In the genomic region with DNA sequence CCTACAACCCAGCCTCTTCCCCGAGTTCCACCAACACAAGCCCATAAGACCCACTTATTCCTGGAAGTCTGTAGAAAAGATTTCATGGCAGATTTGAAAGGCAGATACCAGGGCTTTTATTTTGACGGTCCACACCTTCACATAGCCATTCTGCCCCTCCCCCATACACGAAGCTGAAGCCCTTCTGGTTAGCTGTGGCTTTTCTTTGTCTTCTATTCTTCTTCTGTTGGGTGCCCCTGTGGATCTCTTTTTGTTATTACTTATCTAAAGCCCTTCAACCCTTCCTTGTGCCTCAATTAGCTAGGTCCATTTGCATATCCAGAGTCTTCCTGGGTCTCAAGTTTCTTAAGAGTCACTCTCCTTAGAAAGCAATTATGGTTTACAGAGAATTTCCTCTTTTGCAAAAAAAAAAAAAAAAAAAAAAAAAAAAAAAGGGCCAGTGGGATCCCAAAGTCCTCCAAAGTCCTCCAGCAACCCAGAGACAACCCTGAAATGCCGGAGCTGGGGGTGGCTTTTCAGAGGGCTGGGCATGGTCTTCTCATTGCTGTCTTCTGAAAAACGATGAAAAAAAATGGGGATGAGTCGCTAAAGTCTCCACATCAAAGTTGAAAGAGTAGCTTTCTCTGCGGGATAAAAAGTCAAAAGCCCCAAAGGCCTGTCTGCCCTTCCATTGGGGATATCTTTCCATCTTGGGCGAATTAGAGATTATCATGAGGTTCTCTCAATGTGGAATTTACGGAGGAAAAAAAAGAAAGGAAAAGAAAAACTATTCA, we compare ENCODE assay signal across 8 mouse cellular contexts.
DNase-seq lines count a peak whose midpoint lies in the region; ATAC-seq lines count a peak whose summit lies in the region.

No protein-coding gene starts in this region.

- peak overlapping the region; percentile 29 for H3K4me3 ChIP-seq in embryonic facial prominence, embryonic 15.5 days (replicated peaks)
- H3K4me3 ChIP-seq in liver, embryonic 11.5 days (ENCODE audit: low read depth, low read length): peak overlapping the region; percentile 27
- peak overlapping the region; percentile 25 for H3K4me3 ChIP-seq in stomach, embryonic 16.5 days (replicated peaks; ENCODE audit: low read length)

- 8% methylated on average over 9 of the region's 9 CpGs for whole genome bisulfite sequencing in embryonic facial prominence, embryonic 15.5 days
- 6% methylated on average over 9 of the region's 9 CpGs for whole genome bisulfite sequencing in liver, embryonic 11.5 days
- 15% methylated on average over 9 of the region's 9 CpGs for WGBS in stomach, embryonic 16.5 days

- ATAC-seq in embryonic facial prominence, embryonic 15.5 days (ENCODE audit: insufficient number of reproducible peaks, low FRiP score, low TSS enrichment, low read depth): no peak
- ATAC-seq in liver, embryonic 11.5 days (replicated peaks; ENCODE audit: low FRiP score): no peak
- no peak for ATAC-seq in stomach, embryonic 16.5 days (ENCODE audit: insufficient read depth, low FRiP score)

- H3K9ac ChIP-seq in embryonic facial prominence, embryonic 15.5 days: no peak overlapping the region
- no peak overlapping the region for H3K9ac ChIP-seq in liver, embryonic 11.5 days (ENCODE audit: low read depth, low read length)
- peak overlapping the region; percentile 55 for H3K9ac ChIP-seq in stomach, embryonic 16.5 days (ENCODE audit: low read length)

- H3K4me1 ChIP-seq in embryonic facial prominence, embryonic 15.5 days: peaks cover 18% of the 10 kb centered on the region; the same call in 1 of the 2 replicates
- peaks cover 17% of the 10 kb centered on the region for H3K4me1 ChIP-seq in liver, embryonic 11.5 days (replicated peaks; ENCODE audit: control insufficient read depth, insufficient read depth, low read length)
- peaks cover 12% of the 10 kb centered on the region; the same call in 1 of the 2 replicates for H3K4me1 ChIP-seq in stomach, embryonic 16.5 days (ENCODE audit: control insufficient read depth, insufficient read depth, low read length)

- no peak overlapping the region for H3K27ac ChIP-seq in embryonic facial prominence, embryonic 15.5 days (replicated peaks)
- H3K27ac ChIP-seq in liver, embryonic 11.5 days (ENCODE audit: low read depth, low read length): no peak overlapping the region
- no peak overlapping the region for H3K27ac ChIP-seq in stomach, embryonic 16.5 days (ENCODE audit: low read length)

- H3K36me3 ChIP-seq in embryonic facial prominence, embryonic 15.5 days: no peaks in the 10 kb centered on the region
- no peaks in the 10 kb centered on the region for H3K36me3 ChIP-seq in liver, embryonic 11.5 days (ENCODE audit: control insufficient read depth, insufficient read depth, low read length)
- no peaks in the 10 kb centered on the region for H3K36me3 ChIP-seq in stomach, embryonic 16.5 days (ENCODE audit: control insufficient read depth, insufficient read depth, low read length)

- peak; percentile 39 for DNase-seq in lung, postnatal 10 days
- no peak for DNase-seq in lung, postnatal 4 days
- no peak for DNase-seq in liver, embryonic 11.5 days (ENCODE audit: low spot score)
- DNase-seq in cerebellum, postnatal 4 days (ENCODE audit: low spot score in 2 of 2): no peak
- no peak for DNase-seq in cerebellum, adult 18-20 months
- DNase-seq in adrenal gland, postnatal 36 days: no peak

- H3K4me2 ChIP-seq in embryonic facial prominence, embryonic 15.5 days (replicated peaks): peak overlapping the region; percentile 43
- peak overlapping the region; percentile 73 for H3K4me2 ChIP-seq in liver, embryonic 11.5 days
- H3K4me2 ChIP-seq in stomach, embryonic 16.5 days (ENCODE audit: low read depth, low read length): peak overlapping the region; percentile 48

- H3K27me3 ChIP-seq in embryonic facial prominence, embryonic 15.5 days: no peaks in the 10 kb centered on the region
- H3K27me3 ChIP-seq in liver, embryonic 11.5 days (replicated peaks; ENCODE audit: control insufficient read depth, insufficient read depth, low read length): no peaks in the 10 kb centered on the region
- H3K27me3 ChIP-seq in stomach, embryonic 16.5 days (ENCODE audit: control insufficient read depth, insufficient read depth, low read length): no peaks in the 10 kb centered on the region

- no peaks in the 10 kb centered on the region for H3K9me3 ChIP-seq in embryonic facial prominence, embryonic 15.5 days (replicated peaks)
- no peaks in the 10 kb centered on the region for H3K9me3 ChIP-seq in liver, embryonic 11.5 days (ENCODE audit: control insufficient read depth, low read length)
- no peaks in the 10 kb centered on the region for H3K9me3 ChIP-seq in stomach, embryonic 16.5 days (replicated peaks; ENCODE audit: control insufficient read depth, low read length)
